Mouse (Mus musculus): ENCODE measurements at regions not wholly inside any gene's neighbourhood (a gene's known extent, or its start where the extent isn't known, plus 50 kb on each side); places are given as distances from the start of the nearest gene placed in this dataset.

GRCm38 (mm10) chr2:143133931-143134330, 55.7 kb downstream of the Otor start:
- Histone ChIP-seq H3K27me3 (replicated peaks) (no peaks in the 10 kb centered on the region), H3K4me3 (no peak overlapping the region), H3K9ac (no peak overlapping the region), H3K4me2 (replicated peaks) (no peak overlapping the region), H3K36me3 (no peaks in the 10 kb centered on the region), H3K27ac (no peak overlapping the region), H3K9me3 (no peaks in the 10 kb centered on the region), H3K4me1 (no peaks in the 10 kb centered on the region)
- WGBS, result 82% methylated on average over 2 of the region's 2 CpGs
- ATAC-seq (ENCODE audit: low FRiP score, low read depth), result no peak

- Histone ChIP-seq H3K27me3 (replicated peaks) (no peaks in the 10 kb centered on the region), H3K4me2 (replicated peaks) (no peak overlapping the region), H3K27ac (no peak overlapping the region), H3K9ac (no peak overlapping the region), H3K9me3 (no peaks in the 10 kb centered on the region), H3K4me3 (no peak overlapping the region), H3K4me1 (no peaks in the 10 kb centered on the region), H3K36me3 (no peaks in the 10 kb centered on the region)
- WGBS, result 74% methylated on average over 3 of the region's 3 CpGs
- ATAC-seq (ENCODE audit: low FRiP score, low read depth), result no peak
Observed at GRCm38 (mm10) chr2:143149189-143149588, 70.9 kb downstream of the Otor start.

GRCm38 (mm10) chr2:143164081-143164984, 86.1 kb downstream of the Otor start:
- H3K4me1 ChIP-seq, result no peaks in the 10 kb centered on the region
- no peak overlapping the region for H3K4me2 ChIP-seq (replicated peaks)
- 86% methylated on average over 8 of the region's 8 CpGs for WGBS
- no peak overlapping the region for H3K27ac ChIP-seq
- H3K27me3 ChIP-seq (replicated peaks), result no peaks in the 10 kb centered on the region
- ATAC-seq (ENCODE audit: low FRiP score, low read depth), result no peak
- H3K9me3 ChIP-seq, result no peaks in the 10 kb centered on the region
- no peak overlapping the region for H3K4me3 ChIP-seq
- H3K36me3 ChIP-seq, result no peaks in the 10 kb centered on the region
- H3K9ac ChIP-seq, result no peak overlapping the region

GRCm38 (mm10) chr2:143166771-143167170, 88.5 kb downstream of the Otor start:
- no peaks in the 10 kb centered on the region for H3K9me3 ChIP-seq
- H3K36me3 ChIP-seq, result no peaks in the 10 kb centered on the region
- no peak overlapping the region for H3K27ac ChIP-seq
- no peak overlapping the region for H3K4me2 ChIP-seq (replicated peaks)
- no peak for ATAC-seq (ENCODE audit: low FRiP score, low read depth)
- WGBS, result 83% methylated on average over 3 of the region's 3 CpGs
- H3K27me3 ChIP-seq (replicated peaks), result no peaks in the 10 kb centered on the region
- no peak overlapping the region for H3K4me3 ChIP-seq
- H3K9ac ChIP-seq, result no peak overlapping the region
- H3K4me1 ChIP-seq, result no peaks in the 10 kb centered on the region

GRCm38 (mm10) chr2:143170648-143171047, 92.4 kb downstream of the Otor start:
- no peak overlapping the region for H3K27ac ChIP-seq
- 85% methylated on average over 2 of the region's 2 CpGs for WGBS
- no peaks in the 10 kb centered on the region for H3K36me3 ChIP-seq
- no peak overlapping the region for H3K9ac ChIP-seq
- ATAC-seq (ENCODE audit: low FRiP score, low read depth), result no peak
- H3K4me1 ChIP-seq, result no peaks in the 10 kb centered on the region
- no peak overlapping the region for H3K4me2 ChIP-seq (replicated peaks)
- no peak overlapping the region for H3K4me3 ChIP-seq
- H3K27me3 ChIP-seq (replicated peaks), result no peaks in the 10 kb centered on the region
- no peaks in the 10 kb centered on the region for H3K9me3 ChIP-seq

GRCm38 (mm10) chr2:143184614-143185013, 106.3 kb downstream of the Otor start:
- no peak for ATAC-seq (ENCODE audit: low FRiP score, low read depth)
- WGBS, result 78% methylated on average over 3 of the region's 3 CpGs
- no peaks in the 10 kb centered on the region for H3K9me3 ChIP-seq

GRCm38 (mm10) chr2:143192256-143193164, 114.2 kb downstream of the Otor start:
- Histone ChIP-seq H3K27me3 (replicated peaks) (no peaks in the 10 kb centered on the region), H3K4me2 (replicated peaks) (no peak overlapping the region), H3K4me1 (no peaks in the 10 kb centered on the region), H3K9ac (no peak overlapping the region), H3K27ac (no peak overlapping the region), H3K4me3 (no peak overlapping the region), H3K36me3 (no peaks in the 10 kb centered on the region), H3K9me3 (no peaks in the 10 kb centered on the region)
- 42% methylated on average over 8 of the region's 8 CpGs for WGBS
- ATAC-seq (ENCODE audit: low FRiP score, low read depth), result no peak

More at GRCm38 (mm10) chr2:143184614-143185013, 106.3 kb downstream of the Otor start:
- Histone ChIP-seq H3K4me3 (no peak overlapping the region), H3K4me2 (replicated peaks) (no peak overlapping the region), H3K9ac (no peak overlapping the region), H3K4me1 (no peaks in the 10 kb centered on the region), H3K36me3 (no peaks in the 10 kb centered on the region), H3K27me3 (replicated peaks) (no peaks in the 10 kb centered on the region), H3K27ac (no peak overlapping the region)

GRCm38 (mm10) chr2:143193165-143193551, 114.9 kb downstream of the Otor start:
- 35% methylated on average over 5 of the region's 5 CpGs for whole genome bisulfite sequencing
- Histone ChIP-seq H3K36me3 (no peaks in the 10 kb centered on the region), H3K9ac (no peak overlapping the region), H3K9me3 (no peaks in the 10 kb centered on the region), H3K27me3 (replicated peaks) (no peaks in the 10 kb centered on the region), H3K4me1 (no peaks in the 10 kb centered on the region), H3K27ac (no peak overlapping the region), H3K4me2 (replicated peaks) (no peak overlapping the region), H3K4me3 (no peak overlapping the region)
- ATAC-seq (ENCODE audit: low FRiP score, low read depth), result no peak

GRCm38 (mm10) chr2:143199583-143200249, 121.4 kb downstream of the Otor start:
- Histone ChIP-seq H3K27ac (no peak overlapping the region), H3K27me3 (replicated peaks) (no peaks in the 10 kb centered on the region), H3K36me3 (no peaks in the 10 kb centered on the region), H3K4me2 (replicated peaks) (no peak overlapping the region), H3K4me1 (no peaks in the 10 kb centered on the region), H3K9ac (no peak overlapping the region), H3K9me3 (no peaks in the 10 kb centered on the region), H3K4me3 (no peak overlapping the region)
- ATAC-seq (ENCODE audit: low FRiP score, low read depth), result no peak
- WGBS, result 86% methylated on average over 11 of the region's 11 CpGs

- no peaks in the 10 kb centered on the region for H3K27me3 ChIP-seq (replicated peaks)
- no peaks in the 10 kb centered on the region for H3K36me3 ChIP-seq
- H3K9ac ChIP-seq, result no peak overlapping the region
- no peak overlapping the region for H3K4me3 ChIP-seq
- no peak for ATAC-seq (ENCODE audit: low FRiP score, low read depth)
- no peak overlapping the region for H3K4me2 ChIP-seq (replicated peaks)
- H3K4me1 ChIP-seq, result no peaks in the 10 kb centered on the region
- H3K9me3 ChIP-seq, result no peaks in the 10 kb centered on the region
- H3K27ac ChIP-seq, result no peak overlapping the region
Observed at GRCm38 (mm10) chr2:143206053-143206452, 127.8 kb downstream of the Otor start.

- 40% methylated on average over 5 of the region's 5 CpGs for WGBS
- H3K4me1 ChIP-seq, result no peaks in the 10 kb centered on the region
- H3K27ac ChIP-seq, result no peak overlapping the region
- no peak overlapping the region for H3K4me2 ChIP-seq (replicated peaks)
- ATAC-seq (ENCODE audit: low FRiP score, low read depth), result no peak
- H3K36me3 ChIP-seq, result no peaks in the 10 kb centered on the region
- H3K9ac ChIP-seq, result no peak overlapping the region
- H3K27me3 ChIP-seq (replicated peaks), result no peaks in the 10 kb centered on the region
- H3K9me3 ChIP-seq, result no peaks in the 10 kb centered on the region
- no peak overlapping the region for H3K4me3 ChIP-seq
Observed at GRCm38 (mm10) chr2:143207191-143207590, 128.9 kb downstream of the Otor start.

GRCm38 (mm10) chr2:143217251-143217650, 139.0 kb downstream of the Otor start:
- no peak overlapping the region for H3K4me2 ChIP-seq (replicated peaks)
- no peak overlapping the region for H3K9ac ChIP-seq
- H3K36me3 ChIP-seq, result no peaks in the 10 kb centered on the region
- H3K27me3 ChIP-seq (replicated peaks), result no peaks in the 10 kb centered on the region
- no peak overlapping the region for H3K27ac ChIP-seq
- no peaks in the 10 kb centered on the region for H3K4me1 ChIP-seq
- no peak for ATAC-seq (ENCODE audit: low FRiP score, low read depth)
- WGBS, result 92% methylated on average over 5 of the region's 5 CpGs
- H3K4me3 ChIP-seq, result no peak overlapping the region
- H3K9me3 ChIP-seq, result no peaks in the 10 kb centered on the region
